Mouse (Mus musculus) T-helper 17 cell (primary cell): ENCODE data around the gene Dhx8.

ENCODE experiments used
- in situ Hi-C, 2 experiments: fragments of 300-600 bp; cut with MboI, MseI; formaldehyde crosslinking; loops; 1 replicate in 1 of 2; 2 replicates in 1 of 2; pipeline ENCODE4 v1.15.1; 2025; ENCODE audit warnings: high pct_unique_total_duplicates in 2 of 2

Dhx8 gene

DNA sequence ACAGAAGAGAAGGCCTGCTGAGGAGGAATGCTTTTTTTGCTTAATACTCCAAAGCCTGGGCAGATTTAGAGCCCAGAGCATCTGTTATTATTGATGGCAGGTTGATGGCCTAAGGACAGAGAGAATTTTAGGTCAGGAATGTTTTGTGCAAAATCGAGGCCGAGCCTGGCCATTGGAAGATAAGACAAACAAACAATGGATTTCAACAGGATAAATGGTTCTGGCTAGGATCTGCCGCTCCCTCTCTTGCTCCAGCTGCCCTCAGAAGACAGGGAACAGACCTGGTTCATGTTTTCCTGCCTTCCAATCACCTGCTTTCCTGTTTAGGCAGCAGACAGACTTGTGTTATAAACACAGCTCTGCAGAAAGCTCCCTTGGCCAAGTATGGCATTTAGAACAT is 3.4 kb upstream of the Dhx8 start:
- in situ Hi-C loops = loop anchor here in 1 of 2 experiments (5.0 kb wide), 1 partner anchor 67 kb away; no protein-coding TSS in a partner anchor

DNA sequence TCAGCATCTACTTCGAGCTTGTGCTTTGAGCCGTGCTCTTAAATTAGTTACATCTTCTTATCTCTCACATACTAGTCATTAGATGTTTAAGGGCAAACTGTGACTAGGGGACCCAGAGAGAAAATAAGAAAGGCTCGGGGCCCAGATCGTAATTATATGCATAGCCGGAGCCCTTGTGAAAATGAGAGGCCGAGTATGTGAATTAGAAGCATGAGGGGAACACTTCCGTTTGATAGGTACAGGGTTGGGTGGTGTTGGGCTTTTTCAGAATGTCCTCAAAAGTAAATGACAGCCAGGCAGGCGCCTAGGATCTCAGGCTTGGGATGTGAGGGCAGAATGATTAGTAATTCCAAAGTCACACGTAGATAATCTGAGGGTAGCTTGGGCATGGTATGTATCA is 877 bp downstream of the Dhx8 start:
- in situ Hi-C loops = loop anchor here in 1 of 2 experiments (5.0 kb wide), 1 partner anchor 66 kb away; the partner anchor contains the start of gene Arl4d

DNA sequence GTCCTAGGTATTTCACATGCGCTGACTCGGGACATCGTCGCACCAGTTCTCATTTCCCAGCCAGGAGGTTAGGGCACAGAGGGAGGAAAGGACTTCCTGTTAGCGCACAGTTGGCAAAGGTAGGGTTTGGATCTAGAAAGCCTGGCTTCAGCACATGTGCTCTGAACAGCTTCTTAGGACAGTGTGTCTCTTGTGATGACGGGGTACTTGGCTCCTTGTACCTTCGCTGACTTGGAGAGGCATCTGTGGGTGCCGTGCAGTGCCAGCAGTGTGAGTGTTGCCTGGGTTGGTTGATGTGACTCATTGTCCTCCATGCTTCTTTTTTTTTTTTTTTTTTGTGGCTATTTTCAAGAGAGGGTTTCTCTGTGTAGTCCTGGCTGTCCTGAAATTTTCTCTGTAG is 23.9 kb downstream of the Dhx8 start:
- in situ Hi-C loops = no loop called here

DNA sequence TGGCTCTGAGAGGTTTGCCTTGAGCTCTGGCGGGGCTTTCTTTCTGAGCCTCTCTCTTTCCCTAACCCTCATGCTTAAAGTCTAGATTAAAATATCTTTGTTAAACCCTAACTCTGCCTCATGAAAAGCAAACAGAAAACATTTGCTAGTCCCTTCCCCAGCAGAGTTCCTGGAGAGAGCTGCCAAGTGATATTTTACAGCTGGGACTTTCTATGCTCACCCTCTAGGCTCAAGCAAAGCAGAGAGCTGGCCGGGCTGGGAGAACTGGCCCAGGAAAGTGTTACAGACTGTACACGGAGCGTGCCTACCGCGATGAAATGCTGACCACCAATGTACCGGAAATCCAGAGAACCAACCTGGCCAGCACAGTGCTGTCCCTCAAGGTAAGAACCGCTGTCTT is 24.6 kb downstream of the Dhx8 start:
- in situ Hi-C loops = no loop called here

DNA sequence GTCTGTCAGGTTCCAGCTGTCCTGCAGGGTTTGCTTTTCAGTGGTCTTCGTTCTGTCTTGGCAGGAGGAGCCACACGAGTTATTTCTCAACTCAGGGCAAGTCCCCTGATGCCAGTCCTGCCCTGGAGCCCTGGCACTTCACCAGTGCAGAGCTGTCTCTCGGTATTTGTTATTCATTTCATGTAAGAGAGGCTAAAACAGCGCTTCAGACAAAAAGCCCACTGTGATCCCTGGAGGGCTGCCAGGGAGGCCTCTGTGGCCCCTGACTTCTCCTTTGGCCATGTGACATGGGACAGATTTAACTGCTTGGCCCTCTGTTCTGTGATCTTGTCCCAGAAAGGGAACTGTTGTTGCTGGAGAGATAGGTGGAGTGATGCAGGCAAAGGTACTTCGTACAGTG is 25.7 kb downstream of the Dhx8 start:
- in situ Hi-C loops = no loop called here

DNA sequence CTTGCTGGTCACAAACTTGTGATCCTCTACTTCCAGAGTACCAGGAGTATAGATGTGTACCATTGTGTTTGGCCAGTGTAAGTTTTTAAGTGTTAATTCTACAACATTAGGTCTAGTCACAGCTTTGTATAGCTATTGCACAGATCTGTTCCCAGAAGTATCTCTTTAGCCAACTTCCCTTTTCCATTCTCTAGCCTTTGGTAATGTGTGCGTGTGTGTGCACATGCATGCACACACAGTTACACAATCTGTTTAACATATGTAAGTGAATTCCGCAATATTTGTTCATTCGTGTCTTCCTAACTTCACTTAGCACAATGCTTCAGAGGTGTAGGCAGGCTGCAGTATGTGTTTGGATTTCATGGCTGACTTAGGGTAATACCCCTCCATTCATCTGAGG is 26.8 kb downstream of the Dhx8 start:
- in situ Hi-C loops = no loop called here

DNA sequence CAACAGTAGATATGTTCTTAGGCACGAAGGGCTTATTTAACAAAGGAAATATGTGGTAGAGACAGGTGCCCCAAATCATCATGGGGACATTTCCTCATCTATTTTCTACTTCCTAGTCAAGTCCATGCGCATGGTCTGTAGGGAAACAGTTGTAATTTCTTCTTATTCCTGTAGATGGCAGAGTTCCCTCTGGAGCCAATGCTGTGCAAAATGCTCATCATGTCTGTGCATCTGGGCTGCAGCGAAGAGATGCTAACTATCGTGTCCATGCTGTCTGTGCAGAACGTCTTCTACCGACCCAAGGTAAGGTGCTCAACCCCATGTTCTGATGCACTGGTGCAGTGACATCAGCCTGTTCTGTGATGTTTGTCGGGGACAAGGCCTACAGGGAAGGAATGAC is 31.0 kb downstream of the Dhx8 start:
- in situ Hi-C loops = no loop called here

DNA sequence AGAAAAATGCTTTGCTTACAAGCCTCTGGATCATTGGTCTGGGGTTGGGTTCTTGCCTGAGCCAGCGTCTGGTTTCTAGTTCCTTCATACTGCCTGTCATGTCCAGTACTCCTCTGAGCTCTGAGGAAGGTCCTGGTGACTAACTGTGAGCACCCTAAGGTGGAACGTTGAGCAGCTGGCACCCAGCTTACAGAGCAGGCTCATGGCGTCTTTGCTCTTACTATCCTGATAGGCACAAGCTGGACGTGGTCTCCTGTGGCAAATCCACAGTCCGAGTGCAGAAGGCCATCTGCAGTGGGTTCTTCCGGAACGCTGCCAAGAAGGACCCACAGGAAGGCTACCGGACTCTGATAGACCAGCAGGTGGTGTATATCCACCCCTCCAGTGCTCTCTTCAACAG is 31.8 kb downstream of the Dhx8 start:
- in situ Hi-C loops = no loop called here

DNA sequence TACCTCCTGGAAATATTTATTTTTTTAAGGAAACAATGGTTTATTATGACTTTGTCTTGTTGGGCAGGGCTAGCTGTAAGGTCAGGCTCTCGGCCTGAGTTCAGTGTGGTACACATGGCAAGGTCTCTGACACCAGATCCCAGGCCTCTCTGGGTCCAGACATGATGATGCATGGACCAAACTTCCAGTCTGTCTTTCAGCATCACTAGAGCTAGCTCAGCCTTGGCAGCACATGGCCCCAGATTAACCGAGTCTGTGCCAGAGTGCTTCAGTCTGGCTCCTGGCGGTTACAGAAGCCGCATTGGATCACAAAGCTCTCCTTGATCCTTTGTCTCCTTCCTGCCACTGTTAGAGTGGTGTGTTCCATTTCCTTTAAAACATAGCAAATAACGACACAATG is 34.6 kb downstream of the Dhx8 start:
- in situ Hi-C loops = no loop called here

DNA sequence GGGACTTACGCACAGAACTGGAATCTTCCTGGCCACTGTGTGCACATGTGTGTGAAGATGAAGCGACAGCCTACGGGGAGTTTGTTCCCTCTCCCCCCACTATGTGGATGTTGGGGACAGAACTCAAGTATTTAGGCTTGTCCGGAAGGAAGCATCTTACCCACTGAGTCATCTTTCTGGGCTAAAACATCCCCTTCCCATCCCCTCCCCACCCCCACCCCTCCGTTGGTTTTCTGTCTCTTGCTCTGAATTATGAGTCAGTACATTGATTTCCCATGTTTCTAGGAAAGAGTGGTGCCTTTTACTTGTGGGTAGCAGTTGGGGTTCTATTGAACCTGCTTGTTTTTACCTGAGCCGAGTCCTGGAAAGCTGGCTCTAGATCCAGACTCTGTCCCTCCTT is 36.0 kb downstream of the Dhx8 start:
- in situ Hi-C loops = no loop called here

DNA sequence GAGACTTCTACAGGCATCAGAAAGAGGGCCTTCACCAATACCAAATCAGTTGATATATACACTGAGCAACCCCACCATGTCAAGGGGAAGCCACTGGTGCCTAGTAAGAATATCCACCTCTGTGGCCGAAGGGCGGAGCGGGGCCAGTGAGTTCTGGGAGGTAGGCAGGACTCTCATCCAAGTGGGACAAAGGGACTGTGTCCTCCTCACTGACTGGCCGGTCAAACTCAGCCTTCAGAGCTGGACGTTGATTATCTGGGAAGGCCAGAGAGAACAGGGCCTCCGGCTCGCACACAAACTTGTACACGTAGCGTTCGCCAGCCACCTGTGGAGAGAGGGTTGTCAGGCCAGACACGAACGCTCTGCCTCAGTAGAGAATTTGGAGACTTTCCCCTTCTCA is 37.5 kb downstream of the Dhx8 start:
- in situ Hi-C loops = no loop called here

DNA sequence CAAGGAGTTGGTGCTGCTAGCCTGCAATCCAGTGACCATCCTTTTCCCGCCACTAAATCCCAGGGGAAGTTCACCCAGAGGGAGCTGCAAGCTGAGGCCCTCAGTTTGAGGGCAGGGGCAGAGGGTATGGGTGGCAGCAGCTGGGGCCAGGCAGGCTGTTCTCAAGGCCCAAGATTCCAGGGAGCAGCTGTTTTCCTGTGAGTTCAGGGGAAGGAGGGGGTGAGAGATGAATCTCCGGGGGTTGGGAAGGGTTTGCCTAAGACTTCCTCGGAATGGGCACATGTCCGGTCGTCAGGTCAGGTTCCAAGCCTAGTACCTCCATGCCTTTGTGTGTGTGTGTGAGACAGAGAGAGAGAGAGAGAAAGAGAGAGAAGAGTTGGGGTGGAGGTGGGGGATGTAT is 39.3 kb downstream of the Dhx8 start:
- in situ Hi-C loops = no loop called here

DNA sequence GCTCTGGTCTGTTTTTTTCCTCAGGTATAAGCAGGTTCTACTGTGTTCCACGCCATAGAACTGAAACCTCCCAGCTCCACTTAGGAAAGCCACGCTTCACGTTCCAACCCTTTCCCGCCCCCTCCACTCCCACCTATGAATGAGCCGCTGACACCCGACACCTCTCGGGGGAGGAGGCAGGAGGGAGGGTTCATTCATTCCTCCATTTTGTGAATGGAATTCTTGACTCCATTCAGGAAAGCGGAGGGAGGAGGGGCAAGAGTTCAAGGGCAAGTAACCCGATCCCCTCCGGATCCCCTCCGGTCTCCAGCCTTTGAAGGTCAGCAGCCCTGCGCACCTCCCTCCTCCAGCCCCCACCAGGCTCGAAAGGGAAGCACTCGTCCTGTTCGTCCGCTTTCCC is 39.7 kb downstream of the Dhx8 start:
- in situ Hi-C loops = no loop called here

DNA sequence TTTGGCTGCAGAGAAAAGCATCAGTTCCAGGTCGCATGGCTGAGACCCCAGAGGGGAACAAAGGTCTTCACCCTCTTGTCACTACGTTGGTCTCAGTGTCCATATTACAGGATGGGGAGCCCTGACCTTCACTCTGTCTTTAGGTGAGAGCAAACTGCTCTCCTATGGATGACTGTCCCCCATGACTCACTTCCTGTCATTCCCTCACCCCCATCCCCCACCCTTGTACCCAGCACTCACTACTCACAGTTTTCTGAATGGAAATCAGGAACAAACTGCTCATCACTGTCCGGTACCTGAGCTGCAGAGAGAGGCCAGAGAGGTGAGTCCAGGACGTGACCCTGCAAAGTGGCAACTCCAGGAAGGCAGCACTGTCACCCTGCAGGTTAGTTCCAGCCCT is 44.1 kb downstream of the Dhx8 start:
- in situ Hi-C loops = no loop called here

DNA sequence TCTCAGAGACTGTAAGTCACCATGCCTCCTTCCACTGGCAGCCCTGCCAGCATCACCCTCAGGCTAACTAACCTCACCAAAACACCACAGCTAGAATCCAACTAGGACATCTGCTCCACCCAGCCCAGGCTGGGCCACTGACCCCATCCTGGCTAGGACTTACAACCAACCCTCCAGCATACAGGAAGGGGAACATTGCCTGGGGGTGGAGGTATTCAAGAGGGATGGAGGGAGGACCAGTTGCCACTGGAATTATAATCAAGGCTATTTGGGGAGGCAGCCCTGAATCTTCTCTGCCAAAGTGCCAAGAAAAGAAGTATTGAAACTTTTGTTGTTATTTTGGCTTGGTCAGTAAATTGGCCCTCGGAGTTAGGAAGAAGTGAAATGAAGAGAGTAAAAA is 50.4 kb downstream of the Dhx8 start:
- in situ Hi-C loops = no loop called here

DNA sequence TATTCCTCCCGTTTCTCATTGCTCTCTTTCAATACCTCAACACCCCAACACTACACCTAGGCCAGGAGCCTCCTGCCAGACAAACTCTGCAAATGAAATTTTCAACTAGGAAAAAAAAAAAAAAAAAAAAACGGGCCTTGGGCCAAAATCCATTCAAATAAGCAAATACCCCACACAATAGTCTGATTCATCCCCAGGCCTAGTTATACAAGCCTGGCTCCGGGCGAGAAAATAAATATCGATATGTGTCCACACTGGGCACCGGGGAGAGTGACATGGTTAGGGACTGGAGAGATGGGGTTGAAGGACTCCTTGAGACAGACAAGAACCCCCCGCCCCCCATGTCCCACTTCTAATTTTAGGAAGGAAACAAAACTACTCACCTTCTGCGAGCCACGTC is 50.9 kb downstream of the Dhx8 start:
- in situ Hi-C loops = no loop called here

DNA sequence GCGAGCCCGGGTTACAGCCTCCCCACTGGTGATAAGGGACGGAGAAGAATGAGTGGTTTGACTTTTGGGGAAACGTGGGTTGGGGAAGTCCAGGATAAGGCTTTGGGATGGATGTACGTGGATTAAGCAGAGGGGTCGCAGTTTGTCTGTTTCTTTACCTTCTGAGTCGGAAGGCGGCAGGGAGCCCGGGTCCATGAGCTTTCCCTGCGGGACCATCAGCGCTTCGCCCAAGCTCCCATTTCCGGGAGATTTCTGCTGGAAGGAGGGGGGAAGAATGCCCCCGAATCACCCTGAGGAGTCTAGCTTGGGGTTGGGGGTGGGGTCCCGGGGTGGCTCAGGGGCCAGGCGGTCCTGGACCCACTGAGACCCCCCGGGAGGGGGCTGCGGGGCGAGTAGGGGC is 51.4 kb downstream of the Dhx8 start:
- in situ Hi-C loops = no loop called here

DNA sequence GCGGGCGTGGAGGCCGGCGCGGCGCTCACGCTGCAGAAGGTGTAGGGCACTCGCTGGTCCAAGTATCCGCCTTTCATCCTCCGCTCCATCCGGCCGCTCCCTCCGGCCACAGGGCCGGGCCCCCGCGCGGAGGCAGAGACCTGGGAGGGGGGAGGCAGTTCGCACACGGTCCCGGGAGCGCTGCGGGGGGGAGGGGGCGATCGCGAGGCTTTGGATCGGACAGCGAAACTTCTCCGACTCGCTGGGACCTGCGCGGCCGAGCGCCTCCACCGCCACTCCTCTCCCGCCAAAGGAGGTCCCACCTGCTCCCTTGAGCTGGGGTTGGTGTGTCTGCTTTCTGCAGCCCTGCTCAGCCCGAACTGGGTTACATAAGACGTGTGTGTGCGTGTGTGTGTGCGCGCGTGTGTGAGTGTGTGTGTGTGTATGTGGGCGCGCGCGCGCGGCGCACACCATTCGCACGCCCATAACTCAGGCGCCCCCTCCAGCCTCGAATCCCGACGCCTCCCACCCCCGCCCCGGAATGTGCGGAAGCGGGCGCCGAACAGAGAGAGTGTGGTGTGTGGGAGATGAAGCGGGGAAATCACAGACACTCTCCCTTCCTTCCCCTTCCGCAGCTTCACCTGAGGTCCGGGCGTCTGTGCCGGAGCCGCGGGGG is 51.9 kb downstream of the Dhx8 start:
- in situ Hi-C loops = no loop called here

DNA sequence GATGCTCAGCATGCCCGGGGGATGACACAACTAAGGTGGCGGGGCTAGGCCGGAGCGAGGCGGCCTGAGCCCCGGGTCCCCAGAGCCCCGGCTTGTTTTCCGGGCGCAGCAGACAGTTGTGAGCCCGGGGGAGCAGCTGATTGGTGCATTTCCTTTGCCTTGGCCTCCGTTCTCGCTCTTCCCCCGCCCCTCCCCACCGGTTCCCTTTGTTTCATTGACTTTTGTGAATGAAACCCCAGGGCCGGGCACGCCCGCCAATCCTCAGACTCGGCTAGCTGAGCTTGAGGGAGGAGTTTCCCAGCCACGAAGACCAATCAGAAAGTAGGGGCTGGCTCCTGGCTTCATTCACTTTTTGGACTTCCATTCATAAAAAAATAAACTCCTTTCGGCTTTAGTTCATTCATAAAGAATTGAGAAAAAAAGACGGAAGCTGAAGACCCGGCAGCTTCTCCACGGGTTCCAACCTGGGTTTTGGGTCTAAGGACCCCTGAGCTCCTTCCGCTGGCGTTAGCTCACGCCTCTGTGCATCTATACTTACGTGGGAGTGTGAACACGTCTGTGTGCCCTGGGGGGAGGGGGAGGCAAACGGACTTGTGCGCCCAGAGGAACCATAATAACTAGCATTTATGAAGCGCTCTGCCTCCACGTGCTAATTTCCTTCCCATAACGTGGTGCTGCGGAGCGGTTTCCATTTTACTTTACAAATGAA is 52.6 kb downstream of the Dhx8 start, which contains the start of gene Etv4:
Gene Etv4 (minus strand): TSS at position 229 of the 709 bp plus-strand sequence.
- in situ Hi-C loops = no loop called here

DNA sequence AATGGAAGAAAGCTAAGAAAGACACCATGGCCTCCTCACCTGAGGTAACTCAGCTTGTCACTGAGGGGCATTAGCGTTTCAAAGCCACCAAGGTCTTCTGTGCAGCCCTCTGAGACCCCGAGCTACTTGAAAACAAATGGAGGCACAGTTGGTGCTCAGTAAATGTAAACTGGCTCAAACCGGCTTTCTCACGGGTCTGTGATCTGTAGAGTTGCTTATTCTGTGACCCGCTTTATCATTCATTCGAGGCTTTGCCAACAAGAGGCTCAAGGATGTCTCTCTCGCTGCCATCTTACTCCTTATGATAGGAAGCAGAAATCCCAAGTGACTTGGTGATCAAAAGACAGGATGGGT is 53.1 kb downstream of the Dhx8 start:
- in situ Hi-C loops = no loop called here

DNA sequence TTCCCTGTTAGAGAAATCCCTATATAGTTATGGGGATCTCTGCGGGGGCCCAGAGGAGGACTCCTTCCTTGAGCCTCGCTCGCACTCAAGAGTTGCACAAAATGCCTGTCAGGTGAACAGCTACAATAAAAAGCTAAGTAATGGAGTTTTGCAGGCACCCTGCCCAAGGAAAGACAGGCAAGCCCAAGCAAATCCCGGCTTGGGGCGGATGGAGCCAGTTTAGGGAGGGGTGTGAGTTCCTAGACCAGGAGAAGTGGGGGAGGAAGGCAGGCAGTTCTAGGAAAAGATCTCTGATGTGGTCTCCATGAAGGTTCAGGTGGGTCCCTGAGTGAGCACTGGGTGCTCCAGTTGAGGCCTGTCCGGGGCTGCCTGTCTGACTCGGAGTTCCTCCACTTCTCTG is 53.9 kb downstream of the Dhx8 start:
- in situ Hi-C loops = no loop called here

DNA sequence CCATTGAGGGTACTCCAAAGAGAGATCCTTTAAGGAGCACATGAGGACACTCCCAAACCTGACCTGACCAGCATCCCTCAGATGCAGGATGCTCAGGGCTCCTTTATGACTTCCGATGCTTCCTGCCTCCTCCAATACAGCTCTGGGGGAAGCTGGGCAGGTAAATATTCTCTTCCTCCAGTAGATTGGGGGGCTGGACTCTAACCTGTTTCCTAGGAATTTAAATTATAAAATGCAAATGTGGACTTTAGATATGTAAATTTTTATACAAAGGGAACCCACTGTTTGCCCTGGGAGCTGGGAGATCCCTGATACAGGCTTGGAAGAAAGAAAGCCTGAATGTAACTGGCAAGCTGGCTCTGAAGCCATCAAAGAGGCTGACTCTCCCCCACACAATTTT is 54.7 kb downstream of the Dhx8 start:
- in situ Hi-C loops = no loop called here

DNA sequence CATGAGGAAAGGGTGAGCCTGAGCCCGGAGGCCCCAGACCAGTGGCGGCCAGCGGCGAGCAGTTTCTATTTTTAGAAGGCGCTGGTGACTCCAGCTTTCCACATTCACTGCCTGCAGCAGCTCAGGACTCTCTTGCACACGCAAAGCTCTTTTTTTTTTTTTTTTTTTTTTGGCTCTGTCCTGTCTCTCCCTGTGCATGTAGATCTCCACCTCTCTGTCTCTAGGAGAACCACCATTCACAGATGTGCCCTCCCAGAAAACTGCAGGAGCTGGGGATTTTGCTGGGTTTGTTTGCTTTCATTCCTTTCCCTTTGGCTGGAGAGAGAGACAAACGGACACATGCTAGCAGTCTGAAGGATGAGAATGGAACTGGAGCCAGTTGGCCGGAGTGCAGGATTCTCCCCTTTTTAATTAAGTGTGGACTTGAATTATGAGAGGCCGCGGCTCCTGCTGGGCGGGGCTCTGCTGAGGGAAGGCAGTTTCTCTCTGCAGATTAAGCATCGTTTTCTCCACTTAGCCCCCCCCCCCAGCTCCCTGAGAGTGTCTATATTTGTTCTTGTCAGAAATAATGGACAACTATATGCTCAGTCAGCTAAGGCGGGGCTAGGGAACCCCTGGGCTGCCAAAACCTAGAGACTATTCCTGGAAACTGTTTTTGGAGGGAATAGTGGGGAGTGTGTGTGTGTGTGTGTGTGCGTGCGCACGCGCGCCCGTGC is 58.2 kb downstream of the Dhx8 start:
- in situ Hi-C loops = no loop called here
